Mouse (Mus musculus) adrenal gland, postnatal 36 days (tissue): ENCODE measurements around the gene Tcf7l1. TPM values are rescaled to one million over a fixed set of nuclear protein-coding genes. Genes with fewer than 3 reads are reported as not detected.

Experiments used
- DNase-seq, 2 experiments: peaks; one replicate each; pipeline ENCODE4 v3.0.0; 2021; ENCODE audit warnings: mixed read lengths in 1 of 2
- total RNA-seq, 2 experiments: library from RNA; stranded (reverse); gene quantifications; 2 replicates each; pipeline ENCODE4 v1.2.3; 2021

Tcf7l1 gene
- total RNA-seq, 2 experiments from 2014 or later, result 12.3 to 14.7 TPM

GRCm38 (mm10) chr6:72698559-72698958 lies 90.5 kb downstream of the Tcf7l1 start:
- DNase-seq, result no peak

- DNase-seq, result no peak
Measured at GRCm38 (mm10) chr6:72696601-72697335, 92.3 kb downstream of the Tcf7l1 start.

- DNase-seq, result no peak
Measured at GRCm38 (mm10) chr6:72694791-72695204, 94.3 kb downstream of the Tcf7l1 start.

DNA sequence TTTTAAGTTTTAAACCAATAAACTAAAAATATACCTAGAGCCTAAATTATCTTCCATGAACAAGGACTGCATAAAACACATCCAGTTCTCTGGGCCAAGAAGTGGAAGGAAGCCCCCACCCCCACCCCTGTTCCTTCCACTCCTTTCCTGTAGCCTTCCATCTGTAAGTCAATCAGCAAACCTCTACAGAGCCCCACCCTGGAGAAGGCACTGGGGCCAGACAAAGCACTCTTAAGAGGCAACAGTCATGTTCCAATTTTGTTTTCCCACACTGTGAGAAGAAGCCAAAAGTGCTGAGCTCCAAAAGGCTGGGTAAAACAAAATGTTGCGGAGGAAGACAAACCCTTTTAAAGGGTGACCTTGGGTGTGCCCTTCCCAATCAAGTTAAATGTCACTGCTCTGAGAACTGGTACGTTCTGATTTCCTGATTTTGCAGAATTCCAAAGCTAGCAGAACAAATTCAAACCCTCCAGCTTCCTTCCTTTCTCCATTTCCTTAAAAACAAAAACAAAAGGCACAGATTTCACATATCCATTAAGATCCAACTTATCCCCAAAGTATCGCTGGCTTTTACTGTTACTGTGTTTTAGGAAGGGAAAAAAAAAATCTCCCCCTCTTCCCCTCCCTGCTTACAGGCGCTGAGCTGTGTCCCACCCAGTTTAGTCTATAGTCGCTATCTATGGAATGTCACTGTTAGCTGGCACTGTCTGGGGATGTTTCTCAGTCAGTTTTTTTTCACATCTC lies 94.8 kb downstream of the Tcf7l1 start:
- DNase-seq, result peak in 1 of 2 experiments; percentile 27

DNA sequence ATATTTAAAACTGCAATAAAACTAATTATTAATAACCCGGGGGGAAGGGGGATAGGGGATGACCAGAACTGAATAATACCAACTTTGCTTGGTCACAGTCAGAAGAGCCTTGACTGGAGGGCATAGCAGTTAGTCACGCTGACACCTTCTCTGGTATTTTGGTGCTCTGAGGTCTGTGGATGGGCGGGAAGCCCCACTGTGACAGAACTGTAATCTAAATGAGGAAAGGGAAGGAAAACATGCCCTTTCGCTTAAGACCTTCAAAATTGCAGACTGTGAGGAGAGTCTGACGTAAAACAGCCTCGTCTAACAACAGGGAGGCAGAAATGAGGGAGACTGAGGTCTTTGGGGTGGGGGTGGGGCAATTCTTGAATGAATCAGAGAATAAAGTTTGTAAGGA lies 96.6 kb downstream of the Tcf7l1 start:
- peak; percentile 44 to 46 for DNase-seq

- DNase-seq, result no peak
Measured at GRCm38 (mm10) chr6:72691549-72691948, 97.5 kb downstream of the Tcf7l1 start.

GRCm38 (mm10) chr6:72690595-72690994 lies 98.5 kb downstream of the Tcf7l1 start:
- peak in 1 of 2 experiments; percentile 33 for DNase-seq

GRCm38 (mm10) chr6:72690001-72690400 lies 99.1 kb downstream of the Tcf7l1 start:
- no peak for DNase-seq

DNA sequence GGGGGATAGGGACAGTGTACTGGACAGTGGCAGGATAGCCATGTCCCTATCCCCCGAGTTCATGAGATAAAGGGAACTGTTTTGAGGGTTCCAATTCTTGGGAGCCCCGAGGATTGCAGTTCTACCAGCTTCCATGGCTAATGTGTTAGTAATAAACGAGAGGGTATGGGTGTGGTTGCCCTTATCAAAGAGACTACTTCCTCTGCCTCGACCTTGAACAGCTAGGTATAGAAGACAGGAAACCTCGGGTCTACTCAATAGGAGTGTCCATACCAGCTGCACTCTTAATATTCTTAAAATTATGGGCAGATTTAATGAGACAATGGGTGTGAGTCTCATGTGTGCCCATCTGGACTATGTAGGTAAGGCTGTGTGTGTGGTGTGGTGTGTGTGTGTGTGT lies 100.0 kb downstream of the Tcf7l1 start:
- DNase-seq, result no peak

DNA sequence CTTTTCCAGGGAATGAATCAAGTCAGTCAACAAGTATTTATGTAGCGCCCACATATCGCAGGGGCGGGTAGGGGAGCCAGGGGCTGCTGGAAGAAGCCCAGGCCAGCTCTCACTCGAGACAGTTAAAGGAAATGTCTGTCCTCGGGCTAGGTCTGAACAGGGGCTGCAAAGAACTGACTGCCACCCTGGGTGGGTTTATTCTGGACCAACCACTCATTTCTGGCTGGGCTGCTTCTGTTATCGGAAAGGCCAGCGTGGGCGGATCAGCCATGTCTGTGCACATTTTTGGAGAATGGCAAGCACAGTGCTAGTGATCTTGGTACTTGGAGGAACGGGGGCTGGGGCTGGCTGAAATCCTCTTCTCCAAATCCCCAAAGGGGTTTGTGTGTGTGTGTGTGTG lies 103.9 kb downstream of the Tcf7l1 start:
- no peak for DNase-seq

- DNase-seq, result no peak
Measured at GRCm38 (mm10) chr6:72684260-72684805, 104.7 kb downstream of the Tcf7l1 start.

DNA sequence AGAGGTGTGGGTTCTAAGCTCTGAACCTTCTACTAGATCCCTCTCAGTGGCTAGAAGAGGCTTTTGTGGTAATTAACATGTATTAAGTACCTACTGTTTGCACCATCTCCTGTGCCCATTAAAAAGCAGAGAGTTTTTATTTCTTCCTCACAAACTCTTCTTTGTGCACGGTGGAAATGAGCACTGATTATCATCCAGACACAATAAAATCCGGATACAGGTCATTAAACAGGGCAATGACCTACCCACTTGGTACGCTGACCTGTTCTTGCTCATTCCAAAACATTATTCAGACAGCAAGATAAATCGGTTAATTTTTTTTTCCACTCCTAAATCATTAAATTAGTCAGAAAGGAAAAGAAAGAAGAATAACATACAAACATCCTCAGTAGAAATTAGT lies 106.8 kb downstream of the Tcf7l1 start:
- DNase-seq, result no peak

DNA sequence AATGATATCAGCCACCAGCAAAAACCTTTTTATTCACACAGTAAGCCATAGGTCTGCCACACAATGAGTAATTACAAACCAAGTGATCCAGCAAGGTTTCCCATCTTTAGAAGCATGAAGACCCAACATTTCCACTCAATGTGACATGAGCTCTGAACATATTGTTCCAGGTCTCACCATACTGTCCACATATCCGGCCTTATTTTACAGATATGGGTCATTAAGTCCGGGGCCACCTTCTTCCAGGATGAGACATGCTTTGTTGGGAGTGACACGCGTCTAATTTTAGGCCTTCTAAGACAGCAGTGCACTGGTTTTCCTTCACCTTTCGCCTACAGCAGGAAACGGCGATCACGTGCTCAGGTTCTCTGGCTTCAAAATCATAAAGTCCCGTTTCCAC lies 108.1 kb downstream of the Tcf7l1 start:
- no peak for DNase-seq

DNA sequence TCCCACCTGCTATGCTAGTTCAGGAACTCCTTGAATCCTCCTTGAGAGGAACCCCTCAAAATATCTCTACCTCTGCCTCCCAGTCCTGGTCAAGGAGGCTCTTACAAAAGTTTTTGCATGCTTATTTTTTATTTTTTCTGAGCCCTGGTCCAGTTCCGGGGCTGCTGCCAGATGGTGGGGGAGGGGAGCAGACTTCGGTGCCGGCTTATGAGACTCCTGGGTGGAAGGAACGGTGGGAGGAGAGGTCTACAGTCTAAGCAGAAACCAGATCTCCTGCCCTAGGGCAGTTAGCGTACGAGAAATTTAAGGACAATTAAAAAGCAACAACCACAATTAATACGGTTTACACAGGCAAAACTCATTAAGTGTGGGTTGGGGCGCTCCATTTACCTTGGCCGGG lies 110.4 kb downstream of the Tcf7l1 start:
- peak in 1 of 2 experiments; percentile 29 for DNase-seq

GRCm38 (mm10) chr6:72677510-72678220 lies 111.4 kb downstream of the Tcf7l1 start:
- no peak for DNase-seq

GRCm38 (mm10) chr6:72677079-72677478 lies 112.0 kb downstream of the Tcf7l1 start:
- no peak for DNase-seq

GRCm38 (mm10) chr6:72676376-72676775 lies 112.7 kb downstream of the Tcf7l1 start:
- DNase-seq, result no peak

GRCm38 (mm10) chr6:72673751-72674150 lies 115.3 kb downstream of the Tcf7l1 start:
- no peak for DNase-seq

DNA sequence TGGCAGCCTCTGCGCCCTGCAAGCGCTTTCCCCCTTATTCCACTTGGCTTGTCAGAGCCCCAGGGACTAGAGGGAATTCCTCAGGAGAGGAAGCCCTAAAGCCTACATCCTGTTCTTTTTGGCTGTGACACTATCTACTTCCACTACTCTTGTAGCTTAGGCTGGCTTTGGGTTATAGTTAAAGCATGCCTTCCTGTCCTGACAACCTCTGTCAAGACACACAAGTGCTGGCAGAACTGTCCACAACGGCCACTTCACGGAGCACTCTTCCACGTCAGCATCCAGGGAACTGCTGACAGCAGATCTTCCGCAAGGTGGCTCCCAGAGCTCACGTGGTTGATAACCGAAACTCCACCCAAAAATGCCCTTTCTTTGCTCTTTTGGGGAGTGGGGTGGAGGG lies 117.9 kb downstream of the Tcf7l1 start:
- DNase-seq, result no peak

DNA sequence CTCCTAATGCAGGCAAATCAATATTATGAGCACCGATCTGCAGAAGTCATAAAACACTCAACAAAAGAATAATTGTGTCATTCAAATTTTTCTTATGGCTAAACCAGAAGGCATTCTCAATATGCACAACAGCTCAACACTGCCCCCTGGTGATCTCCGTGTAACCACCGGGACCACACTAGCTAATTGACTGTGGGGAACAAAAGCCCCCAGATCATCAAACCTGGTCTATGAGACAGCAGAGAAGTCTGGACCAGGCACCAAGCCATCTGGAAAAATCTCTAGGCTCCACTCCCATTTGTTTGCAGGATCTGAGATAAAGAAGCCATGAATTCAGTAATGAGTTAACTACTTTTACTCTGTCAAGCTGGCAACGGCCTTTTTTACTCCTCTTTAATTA lies 122.0 kb downstream of the Tcf7l1 start:
- peak; percentile 76 to 87 for DNase-seq

DNA sequence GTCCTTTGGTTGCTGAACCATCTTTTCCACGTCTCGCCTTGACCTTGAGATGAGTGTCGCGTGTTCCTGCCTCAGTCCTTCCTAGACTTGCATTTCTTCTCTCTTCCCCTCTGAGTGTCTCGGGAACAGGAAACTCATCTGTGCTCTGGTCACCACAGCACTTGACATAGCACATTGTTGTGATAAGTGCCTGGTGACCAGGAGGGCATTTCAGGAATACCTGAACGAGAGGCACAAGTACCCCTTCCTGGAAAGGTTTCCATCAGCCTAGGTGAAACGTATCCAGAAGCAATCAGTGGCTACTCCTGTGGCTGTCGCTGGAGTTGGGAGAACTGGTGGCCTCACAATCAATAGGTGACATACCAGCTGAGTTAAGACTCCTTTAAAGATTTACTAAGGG lies 124.8 kb downstream of the Tcf7l1 start:
- no peak for DNase-seq

DNA sequence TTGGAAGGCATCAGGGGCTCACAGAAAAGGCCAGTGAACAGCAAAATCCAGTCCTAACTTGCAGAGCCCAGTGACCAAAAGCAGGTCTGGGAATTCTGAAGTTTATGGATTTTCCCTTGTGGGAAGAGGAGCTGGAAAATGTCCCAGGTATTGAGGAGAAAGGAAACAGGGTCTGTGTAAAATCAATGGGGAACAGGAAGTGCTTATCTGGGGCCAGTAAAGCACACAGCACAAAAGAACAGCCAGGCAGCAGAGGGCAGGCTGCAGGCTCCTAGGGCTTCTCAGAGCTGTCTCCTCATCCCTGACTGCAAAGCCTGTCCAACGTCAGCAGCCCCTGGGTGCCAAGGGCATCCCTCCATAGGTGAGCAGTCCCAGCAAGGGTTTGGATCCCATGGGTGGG lies 126.1 kb downstream of the Tcf7l1 start:
- DNase-seq, result peak in 1 of 2 experiments; percentile 35

- DNase-seq, result peak in 1 of 2 experiments; percentile 49
Measured at GRCm38 (mm10) chr6:72660391-72660720, 128.7 kb downstream of the Tcf7l1 start.
